Mouse (Mus musculus) spleen, adult 18-20 months (tissue): Measurements from ENCODE around the gene Gpank1.
"Not testable (repeated sequence)": the region's sequence is repeated elsewhere in the genome, so short reads cannot be mapped to it uniquely, and the experiment has no call there.

Experiments used
- DNase-seq, 2 experiments: peaks; one replicate each; pipeline ENCODE4 v3.0.0; 2022; ENCODE audit warnings: mixed read lengths in 2 of 2

Gene Gpank1

DNA sequence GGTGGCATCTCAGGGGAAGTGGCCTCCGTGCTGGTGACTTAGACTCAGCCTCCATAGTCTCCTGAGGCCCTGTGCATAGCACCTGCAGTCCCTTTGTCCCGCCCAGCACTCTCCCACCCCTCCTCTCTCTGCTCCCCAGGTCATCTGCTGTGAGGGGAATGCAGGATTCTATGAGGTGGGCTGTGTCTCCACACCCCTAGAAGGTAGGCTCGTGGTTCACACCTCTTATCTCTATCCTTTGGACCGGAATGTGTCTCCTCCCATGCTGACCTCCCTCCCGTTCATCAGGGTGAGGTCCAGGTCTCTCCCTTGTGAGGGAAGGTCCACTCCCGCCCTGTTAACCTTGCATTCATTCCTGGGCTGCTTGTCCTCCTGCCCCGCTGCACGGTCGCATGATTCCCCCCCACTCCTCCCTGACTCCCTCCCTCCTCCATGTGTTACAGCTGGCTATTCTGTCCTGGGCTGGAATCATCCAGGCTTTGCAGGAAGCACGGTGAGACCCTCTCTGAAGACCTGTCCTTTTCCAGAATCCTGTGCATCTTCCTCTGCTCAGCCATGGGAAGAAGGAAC, 21.0 kb upstream of the Gpank1 start:
- no peak for DNase-seq

DNA sequence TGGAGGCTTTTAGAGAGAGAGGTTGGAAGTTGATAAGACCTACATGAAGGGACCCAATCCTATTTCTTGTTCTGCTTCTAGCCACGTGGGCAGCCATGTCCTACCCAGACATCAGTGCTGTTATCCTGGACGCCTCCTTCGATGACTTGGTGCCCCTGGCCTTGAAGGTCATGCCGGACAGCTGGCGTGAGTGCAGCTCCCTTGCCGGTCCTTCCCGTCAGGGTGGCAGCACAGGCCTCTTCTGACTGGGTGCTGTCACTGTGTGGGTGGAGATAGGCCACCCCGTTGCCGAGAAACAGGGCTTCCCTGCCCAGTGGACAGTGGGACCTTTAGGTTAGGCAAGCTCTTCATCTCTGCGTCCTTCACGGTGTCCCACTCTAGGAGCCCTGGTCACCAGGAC, 20.1 kb upstream of the Gpank1 start:
- no peak for DNase-seq

DNA sequence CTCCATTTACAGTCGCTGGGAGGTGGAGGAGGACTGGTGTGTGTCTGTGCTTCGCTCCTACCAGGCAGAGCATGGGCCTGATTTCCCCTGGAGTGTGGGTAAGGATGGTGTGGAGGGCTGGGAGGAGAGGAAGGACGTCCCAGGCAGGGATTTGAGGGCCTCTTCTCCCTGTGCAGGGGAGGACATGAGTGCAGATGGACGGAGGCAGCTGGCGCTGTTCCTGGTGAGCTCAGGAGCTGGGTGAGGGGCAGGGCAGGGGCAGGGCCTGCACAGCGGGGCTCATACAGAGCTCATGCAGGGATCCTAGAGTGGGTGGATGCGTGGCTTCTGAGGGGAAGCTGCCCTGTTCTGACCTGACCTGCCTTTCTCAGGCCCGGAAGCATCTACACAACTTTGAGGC, 19.0 kb upstream of the Gpank1 start:
- no peak for DNase-seq

DNA sequence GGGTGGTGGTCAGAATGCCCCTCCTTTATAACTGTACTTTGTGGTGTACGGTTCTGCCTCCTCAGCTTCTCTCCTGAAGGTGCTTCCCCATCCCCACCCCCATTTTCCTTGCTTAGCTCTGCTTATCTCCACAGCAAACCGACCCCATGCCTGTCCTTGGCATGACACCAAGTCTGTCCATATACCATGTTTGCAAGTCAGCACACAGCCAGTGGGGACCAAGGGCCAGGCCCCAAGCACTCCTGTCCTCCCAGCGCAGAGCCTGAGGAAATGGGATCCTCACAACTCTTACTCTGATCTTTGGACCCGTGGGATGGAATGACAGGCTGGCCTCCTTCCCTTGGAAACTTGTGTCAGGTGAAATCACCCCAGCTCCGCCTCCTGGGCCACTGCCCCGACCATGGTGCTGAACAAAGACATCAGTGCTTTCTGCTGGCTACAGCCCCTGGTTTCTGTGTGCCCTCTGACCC, 18.0 kb upstream of the Gpank1 start:
- no peak for DNase-seq

DNA sequence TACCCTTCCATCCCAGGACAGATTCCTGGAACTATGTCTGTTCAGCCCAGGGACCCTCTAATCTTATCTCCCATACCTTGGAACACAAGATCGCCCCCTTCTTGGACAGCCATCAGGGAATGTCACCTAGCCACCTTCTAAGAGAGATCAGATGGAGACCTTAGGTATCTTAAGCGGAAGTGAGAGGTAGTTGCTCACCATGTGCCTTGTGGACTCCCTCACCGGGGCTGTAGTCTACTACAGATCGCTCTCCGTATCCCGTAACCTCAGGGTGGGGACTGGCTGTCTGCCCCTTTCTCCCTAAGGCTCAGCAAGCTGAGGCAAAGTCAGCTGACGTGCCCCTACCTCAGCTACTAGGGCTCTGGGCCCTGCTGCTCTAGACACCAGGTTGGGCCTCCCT, 17.2 kb upstream of the Gpank1 start:
- DNase-seq, result no peak

DNA sequence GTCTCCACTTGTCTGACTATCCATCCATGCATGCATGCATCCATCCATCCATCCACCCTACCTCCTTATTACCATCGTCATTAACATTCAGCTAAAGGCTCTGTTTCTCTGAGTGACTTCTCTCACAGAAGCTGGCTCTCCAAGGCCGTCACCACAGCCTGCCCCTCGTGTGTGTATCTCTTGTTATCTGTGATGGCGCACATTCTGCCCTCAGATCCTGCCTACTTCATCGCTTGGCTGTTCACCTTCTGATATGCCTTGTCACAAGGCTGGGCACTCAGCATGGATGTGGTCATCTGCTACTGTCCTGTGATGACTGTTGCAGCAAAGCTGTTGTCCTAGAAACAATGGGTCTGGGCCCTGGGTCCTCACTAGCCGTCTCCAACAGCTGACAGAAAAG, 16.5 kb upstream of the Gpank1 start:
- no peak for DNase-seq

DNA sequence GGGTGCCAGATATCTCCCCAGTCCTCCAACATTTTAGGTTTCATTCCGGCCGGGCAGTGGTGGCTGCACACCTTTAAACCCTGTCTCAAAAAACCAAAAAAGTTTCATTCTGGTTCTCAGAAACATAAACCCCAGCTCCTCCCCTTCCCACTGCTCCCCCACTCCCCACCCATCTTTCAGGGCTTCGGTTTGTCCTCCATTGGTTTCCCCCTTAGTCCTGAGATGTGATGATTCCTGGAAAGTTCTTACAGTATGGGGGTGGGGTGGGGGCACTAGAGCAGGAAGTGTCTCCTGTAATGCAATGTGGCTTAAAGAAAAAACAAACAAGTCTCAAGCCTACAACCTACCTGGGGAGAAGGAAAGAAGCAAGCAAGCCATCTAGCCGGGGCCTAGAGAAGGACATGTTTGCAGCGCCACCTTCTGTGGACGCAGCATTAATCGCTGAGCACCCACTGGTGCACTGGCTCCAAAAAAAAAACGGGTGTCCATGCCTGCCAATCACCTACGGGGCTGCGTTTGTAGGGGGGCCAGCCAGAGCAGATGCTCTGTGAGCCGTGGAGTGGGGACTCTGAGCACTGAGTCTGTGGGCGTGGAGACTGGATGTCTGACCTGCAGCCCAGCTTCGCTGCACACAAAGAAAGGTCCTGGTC, 15.4 kb upstream of the Gpank1 start:
- DNase-seq, result no peak

DNA sequence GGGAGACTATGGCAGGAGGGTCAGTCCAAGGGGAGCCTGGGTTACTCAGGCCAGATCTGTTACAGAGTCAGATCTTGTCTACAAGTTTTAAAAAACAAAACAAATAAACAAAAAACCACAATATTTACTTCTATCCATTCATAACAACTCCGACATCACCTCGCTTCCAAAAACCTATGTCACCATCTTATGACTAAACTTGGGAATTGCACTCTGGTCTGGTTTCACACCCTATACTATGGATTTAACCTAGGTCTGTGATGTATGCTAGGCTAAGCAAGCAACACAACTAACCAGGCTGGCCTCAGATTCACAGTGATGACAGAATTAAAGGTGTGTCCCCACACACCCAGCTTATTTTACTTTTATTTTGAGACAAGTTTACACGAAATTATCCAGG, 14.7 kb upstream of the Gpank1 start:
- DNase-seq, result no peak

DNA sequence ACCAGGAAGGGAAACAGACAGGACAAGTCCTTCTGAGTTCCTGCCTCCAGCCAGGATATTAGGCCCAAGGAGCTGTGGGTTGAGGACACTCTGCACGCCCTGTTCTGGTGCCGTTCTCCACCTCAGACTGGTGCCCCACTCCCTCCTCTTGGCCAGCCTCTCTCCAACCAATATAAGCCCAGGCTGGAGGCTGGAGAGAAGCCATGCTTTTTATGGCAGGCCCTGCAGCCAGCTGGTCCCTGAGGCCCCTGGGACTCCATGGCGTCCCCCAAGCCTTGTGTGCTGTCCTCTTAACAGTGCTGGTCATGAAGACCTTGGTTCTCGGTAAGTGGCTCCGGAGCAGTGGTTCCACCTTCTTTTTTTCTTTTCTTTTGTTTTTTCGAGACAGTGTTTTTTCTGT, 13.2 kb upstream of the Gpank1 start, which contains the start of gene Ly6g5c:
Gene Ly6g5c, plus strand, starts transcription at position 183 of the 400 bp plus-strand sequence.
- no peak for DNase-seq

DNA sequence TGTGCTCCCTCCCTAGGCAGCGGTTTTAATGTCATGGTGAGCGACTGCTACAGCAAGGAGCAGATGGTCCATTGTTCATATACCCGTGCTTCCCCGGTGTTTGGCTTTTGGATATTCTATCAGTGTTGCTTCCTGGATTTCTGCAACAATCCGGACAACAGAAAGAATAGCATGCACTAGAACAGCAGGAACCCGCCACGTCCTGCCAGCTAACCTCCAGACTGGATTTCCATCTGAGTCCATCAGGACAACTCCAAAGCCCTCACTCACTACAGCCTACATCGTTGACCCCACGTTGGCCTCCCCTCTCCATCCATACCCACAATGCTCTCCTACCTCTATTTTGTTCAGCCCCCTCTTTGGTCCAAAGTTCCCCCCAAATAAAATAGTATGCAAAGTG, 9.5 kb upstream of the Gpank1 start:
- no peak for DNase-seq

DNA sequence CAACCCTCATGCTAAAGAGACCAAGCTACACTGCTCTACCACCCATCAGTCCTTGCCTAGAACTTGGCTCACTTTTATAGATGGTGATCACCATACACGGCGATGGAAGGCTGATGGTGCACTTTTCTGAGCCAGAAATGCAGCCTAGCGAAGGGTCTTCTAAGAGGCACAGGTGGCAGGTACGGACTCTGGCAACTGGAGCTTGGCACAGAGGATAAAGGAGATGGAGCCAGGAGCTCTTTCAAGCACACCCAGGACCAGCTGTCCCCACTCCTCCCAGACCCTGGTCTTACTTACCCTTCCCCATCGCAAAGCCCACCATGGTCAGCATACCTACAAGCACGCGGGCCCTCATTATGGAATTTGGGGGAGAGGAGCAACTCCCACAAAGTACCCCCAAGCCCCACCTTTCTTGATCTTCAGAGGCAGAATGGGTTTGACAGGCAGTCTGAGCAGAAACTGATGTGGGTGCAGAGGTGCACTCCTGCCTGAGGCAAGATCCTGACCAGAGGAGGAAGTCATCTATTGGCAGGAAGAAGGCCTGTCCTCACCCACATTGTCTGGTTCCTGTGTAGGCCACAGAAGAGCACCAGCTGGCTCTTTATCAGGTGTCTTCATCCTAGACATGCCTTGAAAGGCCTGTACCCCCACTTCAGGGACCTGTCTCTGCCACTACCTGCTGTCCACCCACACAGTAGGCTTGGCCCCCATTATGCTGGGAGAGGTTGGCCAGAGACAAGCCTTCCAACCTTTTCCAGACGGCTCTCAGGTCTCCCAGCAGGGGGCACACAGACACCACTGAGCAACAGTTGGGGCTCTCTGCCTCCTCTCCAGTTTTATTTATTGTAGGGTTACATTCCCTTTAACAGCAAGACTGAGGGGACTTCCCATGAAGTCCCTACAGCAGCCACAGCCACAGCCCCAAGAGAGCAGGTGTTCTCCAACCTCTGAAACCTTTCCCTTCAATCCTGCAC, 5.9 kb upstream of the Gpank1 start, which contains the start of gene Ly6g5b:
Gene Ly6g5b, minus strand, starts transcription at position 383 of the 974 bp plus-strand sequence.
- peak in 1 of 2 experiments; percentile 36 for DNase-seq

DNA sequence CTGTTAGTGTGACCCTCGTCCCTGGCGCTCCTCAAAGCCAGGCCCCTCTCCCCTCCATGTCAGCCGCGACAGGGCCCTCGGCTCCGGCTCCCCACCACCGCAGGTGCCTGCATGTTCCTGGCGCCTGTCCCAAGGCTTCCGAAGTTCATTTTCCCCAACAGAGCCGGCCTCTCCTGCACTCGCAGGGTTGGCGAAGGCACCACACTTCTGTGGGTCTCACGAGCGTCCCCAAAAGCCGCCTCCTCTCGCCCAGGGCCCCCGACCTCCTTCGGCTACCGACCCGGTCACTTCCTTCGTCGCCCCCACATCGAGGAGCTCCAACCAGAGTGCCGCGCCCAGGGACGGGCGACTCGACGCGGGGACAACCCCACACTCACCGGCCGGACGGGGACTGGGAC, 511 bp upstream of the Gpank1 start:
- no peak for DNase-seq

DNA sequence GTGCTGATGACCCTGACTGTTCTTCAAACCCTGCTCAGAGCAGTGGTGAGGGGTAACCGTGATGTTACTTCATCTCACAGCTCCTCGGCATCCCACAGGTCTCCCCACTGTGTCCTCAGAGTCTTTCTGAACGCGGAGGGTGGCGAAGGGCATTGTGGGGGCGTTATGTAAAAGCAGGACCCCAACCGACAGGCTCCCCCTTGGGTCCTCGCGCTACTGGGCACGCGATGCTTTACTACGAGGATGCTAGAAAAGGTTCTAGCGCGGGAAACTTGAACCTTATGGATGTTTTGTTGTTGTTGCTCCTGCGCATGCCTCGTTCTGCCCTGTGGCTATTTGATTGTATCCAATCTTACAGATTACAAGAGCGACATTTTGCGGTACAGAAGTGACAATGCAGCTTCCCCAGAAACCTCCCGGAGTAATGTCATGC, 632 bp downstream of the Gpank1 start, which contains the start of gene Csnk2b:
Gene Csnk2b, minus strand, starts transcription at position 183 of the 433 bp plus-strand sequence.
- DNase-seq, result peak in 1 of 2 experiments; percentile 24

DNA sequence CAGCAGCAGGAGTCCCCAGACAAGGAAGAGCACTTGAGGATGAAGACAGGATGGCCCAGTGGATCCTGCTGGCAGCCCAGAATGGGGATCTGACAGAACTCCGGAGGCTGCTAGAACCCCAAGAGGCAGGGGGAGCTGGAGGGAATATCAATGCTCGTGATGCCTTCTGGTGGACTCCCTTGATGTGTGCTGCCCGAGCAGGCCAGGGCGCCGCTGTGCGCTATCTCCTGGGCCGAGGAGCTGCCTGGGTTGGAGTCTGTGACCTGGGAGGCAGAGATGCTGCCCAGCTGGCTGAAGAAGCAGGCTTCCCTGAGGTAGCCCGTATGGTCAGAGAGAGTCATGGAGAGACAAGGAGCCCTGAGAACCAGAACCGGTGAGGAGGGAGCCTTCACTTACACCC, 2.0 kb downstream of the Gpank1 start:
- DNase-seq, result not testable (repeated sequence)

DNA sequence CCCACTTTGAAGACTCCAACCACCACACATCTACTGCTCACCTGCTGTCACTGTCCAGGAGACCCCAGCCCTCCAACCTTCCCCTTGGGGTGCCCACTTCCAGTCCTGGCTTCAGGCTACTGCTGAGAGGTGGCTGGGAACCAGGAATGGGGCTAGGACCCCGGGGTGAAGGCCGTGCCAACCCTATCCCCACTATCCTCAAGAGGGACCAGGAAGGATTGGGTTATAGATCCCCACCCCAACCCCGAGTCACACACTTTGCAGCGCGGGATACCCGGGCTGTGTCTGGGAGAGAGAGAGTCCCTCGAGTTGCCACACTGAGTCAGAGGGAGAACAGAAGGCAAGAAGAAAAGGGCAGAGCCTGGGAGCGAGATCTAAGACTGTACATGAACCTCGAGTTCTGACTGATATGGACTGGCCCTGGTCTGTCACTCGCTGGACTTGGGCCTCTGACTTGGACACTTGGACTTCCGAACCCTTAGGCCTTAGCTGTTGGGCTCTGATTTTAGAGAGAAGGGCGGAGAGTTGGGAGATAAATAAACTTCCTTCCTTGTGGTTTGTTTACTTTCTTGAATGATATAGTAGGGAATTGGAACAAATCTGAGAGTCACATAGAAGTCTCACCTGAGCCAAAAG, 3.1 kb downstream of the Gpank1 start:
- DNase-seq, result not testable (repeated sequence)

DNA sequence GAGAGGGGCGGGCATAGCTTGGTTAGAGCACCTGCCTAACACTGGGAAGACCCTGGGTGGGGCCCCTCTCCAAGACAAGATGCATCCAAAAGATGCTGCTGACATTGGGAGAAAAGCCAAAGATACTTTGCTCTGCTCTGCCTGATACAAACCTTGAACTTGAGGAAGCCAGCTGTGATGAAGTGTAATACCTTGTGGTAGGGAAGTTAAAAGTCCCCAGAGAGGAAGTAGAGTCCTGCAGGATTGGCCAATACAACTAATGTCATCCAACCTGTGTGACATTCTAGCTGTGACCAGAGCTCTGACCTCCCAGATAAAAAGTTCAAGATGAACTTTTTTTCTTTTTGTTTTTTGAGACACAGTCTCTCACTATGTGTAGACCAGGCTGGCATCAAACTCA, 3.8 kb downstream of the Gpank1 start:
- no peak for DNase-seq

DNA sequence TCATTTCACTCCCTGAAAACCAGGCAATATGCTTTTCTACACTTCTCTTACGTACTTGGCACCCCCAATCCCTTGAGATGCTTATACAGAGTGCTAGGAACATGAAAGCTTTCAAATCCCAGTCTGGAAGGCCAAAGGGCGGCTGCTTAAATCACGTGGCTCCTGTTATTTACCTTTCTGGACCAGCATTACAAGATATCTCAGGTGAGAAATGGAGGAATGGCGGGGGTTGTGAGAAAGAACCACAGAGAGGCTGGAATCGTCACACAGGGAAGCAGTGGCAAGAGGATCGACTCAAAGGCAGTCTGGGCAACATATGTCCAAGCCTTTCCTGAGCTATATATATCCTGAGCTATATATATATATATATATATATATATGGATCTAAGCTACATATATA, 4.3 kb downstream of the Gpank1 start:
- DNase-seq, result no peak

DNA sequence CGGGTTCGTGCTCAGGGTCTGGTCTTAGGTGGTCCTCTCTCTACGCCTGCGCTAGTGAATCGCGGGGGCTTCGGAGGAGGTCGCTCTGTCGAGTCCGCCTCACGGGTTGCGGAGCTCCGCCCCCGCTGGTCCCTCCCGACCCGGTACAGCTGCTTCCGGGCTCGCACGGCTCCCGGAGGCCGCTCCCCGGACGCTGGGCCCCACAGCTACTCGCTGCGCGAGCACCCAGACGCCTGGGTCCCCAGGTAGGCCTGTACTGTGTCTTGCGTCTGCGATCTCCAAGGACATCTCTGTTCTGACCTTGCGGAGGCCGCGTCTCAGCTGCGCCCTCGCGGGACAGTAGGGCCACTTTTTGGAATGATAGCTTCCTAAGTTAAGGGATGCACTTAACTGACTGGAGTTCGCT, 5.0 kb downstream of the Gpank1 start, which contains the start of gene D17H6S53E:
Gene D17H6S53E, plus strand, starts transcription at position 168 of the 406 bp plus-strand sequence.
- DNase-seq, result peak; percentile 66 to 76

DNA sequence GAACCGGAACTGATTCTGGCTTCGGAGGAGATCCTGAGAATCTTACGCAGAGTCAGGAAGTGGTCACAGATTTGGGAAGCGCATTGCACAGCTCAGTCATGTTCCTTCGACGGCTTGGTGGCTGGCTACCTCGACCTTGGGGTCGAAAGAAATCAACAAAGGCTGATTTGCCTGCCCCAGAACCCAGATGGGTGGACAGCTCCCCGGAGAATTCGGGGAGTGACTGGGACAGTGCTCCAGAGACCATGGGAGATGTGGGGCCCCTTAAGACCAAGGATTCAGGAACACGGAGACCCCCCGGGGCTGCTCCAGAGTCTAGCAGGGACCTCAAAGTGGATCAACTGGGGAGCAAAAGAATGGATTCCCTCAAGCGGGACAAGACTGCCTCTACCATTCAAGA, 5.8 kb downstream of the Gpank1 start:
- DNase-seq, result no peak

DNA sequence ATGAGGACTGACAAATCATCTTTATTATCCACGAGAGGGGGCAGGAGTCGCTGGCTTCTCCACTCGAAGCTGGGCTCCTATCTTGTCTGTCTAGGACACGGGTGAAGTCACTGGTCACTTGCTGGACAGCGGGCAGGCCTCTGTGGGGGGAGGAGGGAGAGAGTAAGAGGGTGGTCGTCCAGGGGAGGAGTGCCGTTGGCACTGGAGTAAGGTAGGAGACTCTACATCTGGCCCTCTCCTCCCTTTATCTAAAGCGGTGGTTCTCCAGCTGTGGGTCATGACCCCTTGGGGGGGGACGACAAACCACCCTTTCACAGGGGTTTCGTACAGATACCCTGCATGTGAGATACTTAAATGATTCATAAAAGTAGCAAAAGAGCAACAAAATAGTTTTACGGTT, 7.7 kb downstream of the Gpank1 start:
- no peak for DNase-seq

DNA sequence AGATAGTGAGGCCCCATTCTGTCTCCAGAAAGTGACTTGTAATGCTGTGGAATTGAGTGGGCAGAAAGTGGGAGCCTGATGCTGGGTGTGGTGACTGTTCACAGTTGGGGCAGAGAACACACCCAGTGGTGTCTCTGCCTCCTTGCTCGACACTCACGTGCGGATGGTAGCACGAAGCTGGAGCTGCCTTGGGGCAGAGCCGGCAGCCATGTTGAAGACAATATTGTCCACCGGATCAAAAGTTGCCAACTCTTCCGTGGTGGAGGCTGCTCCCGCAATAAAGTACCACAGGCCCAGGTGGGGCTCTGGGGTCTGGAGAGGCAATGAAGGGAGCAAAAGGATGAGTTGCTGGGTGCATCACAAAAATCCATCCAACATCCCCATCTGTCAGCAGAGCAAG, 9.8 kb downstream of the Gpank1 start:
- no peak for DNase-seq

DNA sequence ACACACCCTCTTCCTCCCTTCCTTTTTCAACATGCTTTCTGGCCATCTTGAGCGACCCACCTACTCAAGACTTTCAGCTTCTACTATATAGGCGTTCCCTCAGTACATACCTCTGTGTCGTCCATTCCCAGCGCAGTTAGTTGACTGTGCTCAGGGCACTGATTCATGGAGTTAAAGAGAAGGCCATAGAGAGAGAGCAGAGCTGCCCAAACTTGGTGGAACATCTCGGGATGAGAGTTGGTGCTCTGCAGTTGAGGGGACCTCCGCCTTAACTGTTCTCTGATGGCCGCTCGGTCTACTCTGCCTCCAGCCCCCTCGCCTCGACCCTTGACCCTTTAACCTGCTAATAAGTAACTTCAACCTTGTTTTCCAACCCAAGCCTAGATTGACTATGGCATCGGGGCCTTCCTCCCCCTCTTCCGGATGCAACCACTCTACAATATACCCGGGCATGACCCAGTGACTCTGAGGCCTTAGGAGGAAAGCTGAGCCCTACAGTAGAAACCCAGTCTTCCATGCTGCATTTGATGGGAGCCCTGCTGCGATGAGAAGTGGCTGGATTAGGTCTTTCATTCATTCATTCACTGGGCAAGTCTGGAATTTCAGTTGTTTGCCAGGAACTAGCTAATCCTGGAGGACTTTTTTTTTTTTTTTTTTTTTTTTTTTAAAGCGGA, 10.4 kb downstream of the Gpank1 start, which contains the start of gene Apom:
Gene Apom, minus strand, starts transcription at position 551 of the 674 bp plus-strand sequence.
- DNase-seq, result no peak
